Mouse (Mus musculus) stomach, embryonic 14.5 days (tissue): Measurements from ENCODE around the gene Gm11541. TPM values are rescaled to one million over a fixed set of nuclear protein-coding genes. Genes with fewer than 3 reads are reported as not detected.

Experiments
- ATAC-seq: fragments of 200-750 bp; cut with Nextera tagmentation; 2 replicates; pipeline ENCODE4 v1.8.0; 2017; ENCODE audit warnings: low read depth, moderate TSS enrichment; ENCODE audit not compliant: insufficient number of reproducible peaks, insufficient read depth, low FRiP score
- H3K27ac ChIP-seq: fragments of 300-500 bp; sonication (generic); 2 replicates; pipeline ENCODE4 v1.5.1; 2014; ENCODE audit warnings: mild to moderate bottlenecking, low read length, moderate library complexity, mixed read lengths
- H3K27me3 ChIP-seq: fragments of 300-500 bp; sonication (generic); 2 replicates; pipeline ENCODE4 v1.6.1; 2014; ENCODE audit warnings: low read length, control low read depth, mixed read lengths; ENCODE audit not compliant: control insufficient read depth, insufficient read depth
- H3K36me3 ChIP-seq: fragments of 300-500 bp; sonication (generic); 2 replicates; pipeline ENCODE4 v1.6.1; 2014; ENCODE audit warnings: mild to moderate bottlenecking, control low read depth, low read length, moderate library complexity, mixed read lengths; ENCODE audit not compliant: control insufficient read depth, insufficient read depth
- H3K4me1 ChIP-seq: fragments of 300-500 bp; sonication (generic); 2 replicates; pipeline ENCODE4 v1.6.1; 2014; ENCODE audit warnings: low read length, control low read depth, mixed read lengths; ENCODE audit not compliant: control insufficient read depth, insufficient read depth
- H3K4me2 ChIP-seq: fragments of 300-500 bp; sonication (generic); replicated peaks from 2 replicates; pipeline ENCODE4 v1.6.1; 2014; ENCODE audit warnings: low read depth, low read length, control low read depth
- H3K4me3 ChIP-seq: fragments of 300-500 bp; sonication (generic); 2 replicates; pipeline ENCODE4 v1.5.1; 2014; ENCODE audit warnings: low read depth, low read length, control low read depth
- H3K9ac ChIP-seq: fragments of 300-500 bp; sonication (generic); replicated peaks from 2 replicates; pipeline ENCODE4 v1.6.1; 2014; ENCODE audit warnings: low read depth, mild to moderate bottlenecking, control low read depth, low read length, moderate library complexity, mixed read lengths
- H3K9me3 ChIP-seq: fragments of 300-500 bp; sonication (generic); 2 replicates; pipeline ENCODE4 v1.6.1; 2016; ENCODE audit warnings: low read depth, low read length, control low read depth; ENCODE audit not compliant: control insufficient read depth
- WGBS: fragments of 180-500 bp; shearing (Covaris S2); extraction: QIAGEN DNeasy Blood & Tissue Kit; methylation state at CpG from one replicate; pipeline ENCODE4 v1.1.7; 2014; 5-methylcytosine and 5-hydroxymethylcytosine counted together
- polyA plus RNA-seq: library from polyadenylated mRNA; unstranded; fragments of >200 nt; fragmentation: Nextera tagmentation; extraction: Ambion mirVana; gene quantifications from 2 replicates; pipeline ENCODE4 v1.2.1, GENCODE M21; 2014

Gene Gm11541
- polyA plus RNA-seq, 1 experiment from 2014 or later, result 2.9 TPM

DNA sequence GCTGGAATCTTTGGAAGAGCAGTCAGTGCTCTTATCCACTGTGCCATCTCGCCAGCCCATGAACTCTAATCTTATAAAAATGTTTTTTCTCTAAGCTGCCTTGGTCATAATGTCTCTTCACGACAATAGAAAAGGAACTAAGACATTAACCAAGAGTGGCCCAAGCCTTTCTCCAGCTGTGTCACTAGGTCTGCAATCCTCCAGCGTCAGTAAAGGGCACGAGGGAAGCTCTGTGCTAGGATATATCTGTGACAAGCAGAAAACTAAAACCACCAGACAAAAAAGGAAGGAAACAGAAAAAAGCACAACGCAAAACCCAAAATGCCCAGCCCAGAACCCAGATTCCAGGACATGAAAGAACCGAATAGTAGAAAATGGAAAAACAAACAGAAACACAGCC, 17.1 kb downstream of the Gm11541 start:
- Histone ChIP-seq H3K27ac (no peak overlapping the region), H3K36me3 (no peaks in the 10 kb centered on the region), H3K9ac (no peak overlapping the region), H3K4me1 (no peaks in the 10 kb centered on the region), H3K4me2 (no peak overlapping the region), H3K9me3 (no peaks in the 10 kb centered on the region), H3K4me3 (no peak overlapping the region), H3K27me3 (no peaks in the 10 kb centered on the region)
- WGBS, result 81% methylated on average over 6 of the region's 6 CpGs
- no peak for ATAC-seq

DNA sequence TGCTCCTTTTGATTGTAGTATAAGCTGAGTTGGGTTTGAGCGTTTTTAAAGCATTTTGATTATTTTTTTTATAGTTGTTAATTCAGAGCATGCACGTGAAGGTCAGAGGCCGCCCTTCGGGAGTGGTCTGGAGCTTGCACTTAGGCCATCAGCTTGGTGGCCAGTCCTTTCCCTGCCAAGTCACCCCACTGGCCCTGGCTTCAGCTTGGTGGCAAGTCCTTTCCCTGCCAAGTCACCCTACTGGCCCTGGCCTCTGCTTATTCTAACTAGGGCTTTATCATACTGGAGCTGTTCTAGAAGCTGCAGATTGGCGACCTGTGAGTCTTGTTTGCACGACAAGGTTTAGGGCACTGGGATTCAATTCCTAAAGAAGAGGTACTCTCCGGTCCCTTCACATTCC, 21.9 kb downstream of the Gm11541 start:
- Histone ChIP-seq H3K9ac (no peak overlapping the region), H3K4me3 (no peak overlapping the region), H3K4me1 (0 out of 2 replicates have a peak, but pooled peaks cover 4% of the 10 kb centered on the region), H3K4me2 (no peak overlapping the region), H3K27ac (no peak overlapping the region), H3K9me3 (no peaks in the 10 kb centered on the region), H3K36me3 (no peaks in the 10 kb centered on the region), H3K27me3 (no peaks in the 10 kb centered on the region)
- ATAC-seq, result no peak
- 85% methylated on average over 7 of the region's 7 CpGs for WGBS

DNA sequence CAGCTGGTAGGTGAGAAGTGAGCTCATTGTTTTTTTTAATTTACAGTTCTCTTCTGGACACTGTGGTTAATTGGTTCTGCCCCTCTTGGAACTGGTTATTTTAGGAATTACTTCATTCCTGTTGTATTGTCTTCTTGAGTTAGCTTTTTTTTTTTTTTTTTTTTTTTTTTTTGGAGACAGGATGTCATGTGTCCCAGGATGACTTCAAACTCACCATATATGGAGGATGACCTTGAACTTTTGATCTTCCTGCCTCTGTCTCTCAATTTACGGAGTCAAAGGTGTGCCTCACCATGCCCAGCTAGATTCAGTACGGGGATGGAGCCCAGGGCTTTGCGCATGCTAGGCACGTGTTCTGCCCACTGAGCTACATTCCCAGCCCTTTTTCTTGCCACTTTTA, 22.7 kb downstream of the Gm11541 start:
- H3K9me3 ChIP-seq, result no peaks in the 10 kb centered on the region
- 80% methylated on average over 4 of the region's 4 CpGs for WGBS

DNA sequence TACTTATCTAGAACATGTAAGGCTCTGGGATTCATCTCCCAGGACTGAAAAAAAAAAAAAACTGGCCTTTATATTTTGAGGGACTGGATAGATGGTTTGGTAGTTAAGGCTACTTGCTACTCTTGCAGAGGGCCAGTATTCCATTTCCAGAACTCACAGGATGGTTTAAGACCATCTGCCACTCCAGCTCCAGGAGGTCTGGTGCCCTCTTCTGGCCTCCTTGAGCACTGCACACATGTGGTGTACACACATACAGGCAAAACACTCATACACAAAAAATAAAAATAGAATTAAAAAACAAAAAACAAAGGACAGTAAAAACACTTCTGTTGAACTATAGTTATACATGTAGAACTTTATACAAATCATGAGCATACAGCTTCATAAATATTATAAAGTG, 23.7 kb downstream of the Gm11541 start:
- Histone ChIP-seq H3K9me3 (no peaks in the 10 kb centered on the region), H3K27ac (no peak overlapping the region), H3K36me3 (no peaks in the 10 kb centered on the region), H3K4me3 (no peak overlapping the region), H3K27me3 (no peaks in the 10 kb centered on the region), H3K4me1 (peaks cover 12% of the 10 kb centered on the region; the same call in 1 of the 2 replicates), H3K9ac (no peak overlapping the region), H3K4me2 (no peak overlapping the region)
- no peak for ATAC-seq

More for the DNA sequence above, 22.7 kb downstream of the Gm11541 start:
- Histone ChIP-seq H3K4me3 (no peak overlapping the region), H3K4me1 (0 out of 2 replicates have a peak, but pooled peaks cover 4% of the 10 kb centered on the region), H3K27me3 (no peaks in the 10 kb centered on the region), H3K27ac (no peak overlapping the region), H3K36me3 (no peaks in the 10 kb centered on the region), H3K4me2 (no peak overlapping the region), H3K9ac (no peak overlapping the region)
- ATAC-seq, result no peak

DNA sequence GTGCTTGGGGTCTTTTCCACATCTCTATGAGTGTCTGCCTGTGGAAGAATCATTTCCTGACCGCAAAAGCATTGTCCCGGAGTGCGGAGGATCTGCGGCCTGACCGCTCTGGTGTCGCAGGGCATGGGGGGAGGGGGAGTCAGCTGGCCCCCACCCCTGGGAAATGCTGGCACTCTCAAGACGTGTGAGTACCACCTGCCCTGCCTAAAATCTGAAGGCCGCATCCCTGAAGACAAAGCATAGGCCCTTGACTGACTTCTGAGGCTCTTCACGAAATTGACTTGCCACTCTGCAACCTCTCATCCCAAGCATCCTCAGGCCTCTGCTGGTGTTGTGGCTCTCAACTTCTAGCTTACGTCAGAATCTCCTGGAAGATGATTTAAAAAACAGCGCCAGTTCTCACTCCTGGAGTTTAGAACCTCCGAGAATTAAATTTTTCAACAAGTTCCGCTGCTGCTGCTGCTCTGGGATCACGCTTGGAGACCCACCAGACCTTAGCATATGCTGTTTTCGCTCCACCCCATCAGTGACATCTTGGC, 26.6 kb downstream of the Gm11541 start:
- H3K36me3 ChIP-seq, result no peaks in the 10 kb centered on the region
- no peak overlapping the region for H3K9ac ChIP-seq
- peak overlapping the region; percentile 78 for H3K4me3 ChIP-seq
- 29% methylated on average over 15 of the region's 15 CpGs for WGBS
- no peaks in the 10 kb centered on the region for H3K27me3 ChIP-seq
- peak; percentile 54; the same call in 1 of the 2 replicates for ATAC-seq
- no peak overlapping the region; the same call in 1 of the 2 replicates for H3K27ac ChIP-seq
- H3K4me2 ChIP-seq, result peak overlapping the region; percentile 76
- H3K9me3 ChIP-seq, result no peaks in the 10 kb centered on the region
- H3K4me1 ChIP-seq, result peaks cover 21% of the 10 kb centered on the region; the same call in 1 of the 2 replicates

DNA sequence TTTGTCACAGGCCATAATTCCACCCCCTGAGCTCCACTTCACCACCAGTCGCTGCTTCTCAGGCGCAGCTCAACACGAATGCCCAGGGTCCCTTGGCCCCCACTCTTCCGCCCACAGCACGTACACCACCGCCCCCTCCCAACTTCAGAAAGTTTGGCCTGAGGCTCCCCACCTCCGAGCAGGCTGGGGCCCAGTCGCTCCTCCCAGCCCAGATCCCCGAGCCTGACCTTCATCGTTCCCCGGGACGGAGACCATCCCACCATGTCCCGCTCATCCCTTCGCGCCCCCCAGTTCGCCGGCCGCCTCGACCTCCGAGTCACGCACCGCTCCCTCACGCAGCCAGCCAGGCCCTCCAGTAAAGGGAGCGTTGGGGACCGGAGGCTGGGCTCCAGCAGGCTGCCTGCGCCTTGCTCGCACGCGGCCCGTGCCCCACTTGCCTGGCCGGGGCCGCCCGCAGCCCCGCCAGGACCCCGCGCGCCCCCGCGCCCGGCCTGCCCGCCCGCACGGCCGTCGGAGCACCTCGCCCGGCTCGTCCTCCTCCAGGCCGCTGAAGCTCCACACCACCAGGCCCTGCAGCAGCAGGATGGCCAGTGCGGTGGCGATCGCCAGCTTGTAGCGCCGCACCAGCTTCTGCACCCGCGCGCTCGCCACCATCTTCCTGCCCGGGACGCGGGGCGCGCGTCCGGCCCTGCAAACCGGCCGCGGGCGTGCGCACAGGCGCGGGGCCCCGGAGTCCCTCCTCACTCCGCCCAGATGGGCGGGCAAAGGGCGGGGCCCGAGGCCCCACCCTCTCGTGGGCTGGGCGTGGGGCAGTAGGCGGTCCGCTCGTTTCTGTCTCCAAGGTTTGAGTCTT, 27.3 kb downstream of the Gm11541 start, which contains the start of gene Xylt2:
Gene Xylt2 (minus strand): TSS at position 762 of the 853 bp plus-strand sequence.
- under 1% methylated on average over 72 of the region's 82 CpGs for WGBS
- H3K9ac ChIP-seq, result peak within 1 kb of the TSS; percentile 87
- peaks cover 21% of the 10 kb centered on the region; the same call in 1 of the 2 replicates for H3K4me1 ChIP-seq
- peak within 1 kb of the TSS; percentile 76 for H3K4me2 ChIP-seq
- H3K4me3 ChIP-seq, result peak within 1 kb of the TSS; percentile 78
- no peaks in the 10 kb centered on the region for H3K9me3 ChIP-seq
- H3K27ac ChIP-seq, result peak within 1 kb of the TSS; percentile 78
- ATAC-seq, result peak; percentile 97
- no peaks in the 10 kb centered on the region for H3K36me3 ChIP-seq
- no peaks in the 10 kb centered on the region for H3K27me3 ChIP-seq

DNA sequence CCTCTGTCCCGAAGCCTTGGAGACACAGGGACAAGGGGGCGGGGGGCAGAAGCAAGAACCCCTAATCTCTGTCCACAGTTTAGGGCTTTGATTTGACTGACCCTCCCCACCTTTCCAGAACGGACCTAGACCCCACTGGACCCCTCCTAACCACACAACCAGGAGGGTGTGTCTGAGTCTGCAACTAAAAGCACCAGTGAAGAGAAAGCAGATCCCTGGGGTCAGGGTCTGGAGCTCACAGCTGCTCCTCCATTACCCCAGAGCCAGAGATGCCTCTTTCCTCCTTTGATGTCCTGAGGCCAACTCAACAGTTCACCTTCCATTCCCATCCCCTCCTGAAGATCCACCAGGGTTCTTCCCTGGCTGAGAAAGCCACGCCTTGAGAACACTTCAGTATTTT, 28.0 kb downstream of the Gm11541 start:
- Histone ChIP-seq H3K27me3 (no peaks in the 10 kb centered on the region), H3K4me3 (peak overlapping the region; percentile 78), H3K36me3 (no peaks in the 10 kb centered on the region), H3K9ac (peak overlapping the region; percentile 87), H3K4me1 (peaks cover 21% of the 10 kb centered on the region; the same call in 1 of the 2 replicates), H3K27ac (no peak overlapping the region), H3K4me2 (peak overlapping the region; percentile 76), H3K9me3 (no peaks in the 10 kb centered on the region)
- no peak for ATAC-seq
- 27% methylated on average over 4 of the region's 4 CpGs for WGBS

DNA sequence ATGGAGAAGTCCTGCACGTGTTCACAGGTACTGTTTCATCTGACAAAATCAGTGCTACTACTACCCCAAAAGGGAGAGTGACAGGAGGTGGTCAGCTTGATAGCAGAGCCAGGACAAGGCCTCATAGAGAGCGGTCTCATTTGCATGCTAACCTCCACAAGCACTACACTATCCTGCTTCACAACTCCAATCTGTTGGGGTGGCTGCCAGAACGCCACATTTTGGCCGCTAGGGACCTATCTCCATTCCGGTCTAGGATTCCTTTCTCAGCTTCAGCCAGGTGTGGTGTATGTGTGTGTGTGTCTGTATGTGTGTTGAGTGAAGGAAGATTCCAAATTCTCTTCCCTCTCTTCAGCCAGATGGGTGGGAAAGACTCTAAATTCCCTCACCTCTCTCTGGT, 28.9 kb downstream of the Gm11541 start:
- Histone ChIP-seq H3K9me3 (no peaks in the 10 kb centered on the region), H3K4me1 (peaks cover 21% of the 10 kb centered on the region; the same call in 1 of the 2 replicates), H3K9ac (no peak overlapping the region), H3K27me3 (no peaks in the 10 kb centered on the region), H3K27ac (no peak overlapping the region), H3K4me3 (0 out of 2 replicates have a peak overlapping the region, but pooled peaks have one; percentile 78), H3K36me3 (peaks cover 2% of the 10 kb centered on the region), H3K4me2 (peak overlapping the region; percentile 76)
- ATAC-seq, result no peak
- 73% methylated on average over 5 of the region's 5 CpGs for WGBS
